Mouse (Mus musculus) layer of hippocampus, postnatal 14 days (tissue): ENCODE results near the gene Itpk1. TPM values are rescaled to one million over a fixed set of nuclear protein-coding genes. Genes with fewer than 3 reads are reported as not detected.

ENCODE experiments used
- microRNA-seq, 2 experiments: library from miRNA; unstranded; fragments of <30 nt; microRNA quantifications; one replicate each; pipeline ENCODE4 v1.2.0; 2021
- total RNA-seq, 2 experiments: library from RNA; stranded (reverse); gene quantifications; 2 replicates each; pipeline ENCODE4 v1.2.3; 2021

Itpk1 gene
- total RNA-seq, 2 experiments from 2014 or later: 57.8 to 67.6 TPM

Small RNA genes lying within 50 kb of the gene (microRNA-seq; reads per million reads assigned to microRNA genes)
- gene Mir1936: 0.23 to 0.28 reads per million in 2 experiments

Other genes with a start within 250 kb of the Itpk1 start
- 10 to 100 TPM; 21.6 to 22.7 TPM for gene Golga5, start 235.8 kb downstream of the Itpk1 start, total RNA-seq
- 100 to 1,000 TPM; 151 to 154 TPM for gene Chga, start 150.0 kb downstream of the Itpk1 start, total RNA-seq
- 10 to 100 TPM; 31.0 TPM for gene Moap1, start 38.7 kb upstream of the Itpk1 start, total RNA-seq
- gene Tmem251, start 38.8 kb upstream of the Itpk1 start, total RNA-seq: 1 to 10 TPM; 4.9 to 5.3 TPM
- not detected for gene Gm28051, start 52.8 kb upstream of the Itpk1 start, total RNA-seq
- gene Gon7, start 52.9 kb upstream of the Itpk1 start, total RNA-seq: 10 to 100 TPM; 12.7 to 13.3 TPM
- 10 to 100 TPM; 30.9 to 31.4 TPM for gene Ubr7, start 53.0 kb upstream of the Itpk1 start, total RNA-seq
- gene Gm20604, start 53.7 kb upstream of the Itpk1 start, total RNA-seq: 10 to 100 TPM; 16.7 to 18.7 TPM
- 10 to 100 TPM; 18.0 to 20.5 TPM for gene Btbd7, start 173.5 kb upstream of the Itpk1 start, total RNA-seq
- gene Cox8c, start 194.4 kb upstream of the Itpk1 start, total RNA-seq: not detected
- 10 to 100 TPM; 43.3 to 47.2 TPM for gene Unc79, start 243.9 kb upstream of the Itpk1 start, total RNA-seq